Mouse (Mus musculus) forebrain, embryonic 11.5 days (tissue): ENCODE measurements around the gene Neb. TPM values are rescaled to one million over a fixed set of nuclear protein-coding genes. Genes with fewer than 3 reads are reported as not detected.

Experiments used
- ATAC-seq: fragments of 200-750 bp; cut with Nextera tagmentation; replicated peaks from 2 replicates; pipeline ENCODE4 v1.8.0; 2017; ENCODE audit warnings: moderate TSS enrichment; ENCODE audit not compliant: low FRiP score
- DNase-seq: peaks from one replicate; pipeline ENCODE4 v3.0.0-alpha.2; 2017; ENCODE audit warnings: low spot score
- H3K27ac ChIP-seq: fragments of 300-500 bp; sonication (generic); 2 replicates; pipeline ENCODE4 v1.5.1; 2014; ENCODE audit warnings: low read depth, low read length
- H3K27me3 ChIP-seq: fragments of 300-500 bp; sonication (generic); 2 replicates; pipeline ENCODE4 v1.6.1; 2014; ENCODE audit warnings: mild to moderate bottlenecking, low read length, mixed read lengths; ENCODE audit not compliant: control insufficient read depth, insufficient read depth
- H3K36me3 ChIP-seq: fragments of 300-500 bp; sonication (generic); 2 replicates; pipeline ENCODE4 v1.6.1; 2014; ENCODE audit warnings: mild to moderate bottlenecking, low read length, moderate library complexity, mixed read lengths; ENCODE audit not compliant: control insufficient read depth, insufficient read depth
- H3K4me1 ChIP-seq: fragments of 300-500 bp; sonication (generic); replicated peaks from 2 replicates; pipeline ENCODE4 v1.6.1; 2014; ENCODE audit warnings: low read length, mixed read lengths; ENCODE audit not compliant: control insufficient read depth, insufficient read depth
- H3K4me2 ChIP-seq: fragments of 300-500 bp; sonication (generic); 2 replicates; pipeline ENCODE4 v1.6.1; 2014; ENCODE audit warnings: low read depth, mild to moderate bottlenecking, low read length, moderate library complexity, mixed read lengths; ENCODE audit not compliant: severe bottlenecking
- H3K4me3 ChIP-seq: fragments of 300-500 bp; sonication (generic); 2 replicates; pipeline ENCODE4 v1.5.1; 2014; ENCODE audit warnings: low read depth, low read length
- H3K9ac ChIP-seq: fragments of 300-500 bp; sonication (generic); 2 replicates; pipeline ENCODE4 v1.6.1; 2014; ENCODE audit warnings: low read length
- H3K9me3 ChIP-seq: fragments of 300-500 bp; sonication (generic); 2 replicates; pipeline ENCODE4 v1.6.1; 2016; ENCODE audit warnings: low read length, mixed read lengths; ENCODE audit not compliant: control insufficient read depth
- WGBS: fragments of 180-500 bp; shearing (Covaris S2); extraction: QIAGEN DNeasy Blood & Tissue Kit; methylation state at CpG from one replicate; pipeline ENCODE4 v1.1.7; 2014; 5-methylcytosine and 5-hydroxymethylcytosine counted together
- polyA plus RNA-seq: library from polyadenylated mRNA; unstranded; fragments of >200 nt; fragmentation: Nextera tagmentation; extraction: Ambion mirVana; gene quantifications from 2 replicates; pipeline ENCODE4 v1.2.1, GENCODE M21; 2014

The Neb gene
- polyA plus RNA-seq, 1 experiment from 2014 or later: 0.39 TPM

DNA sequence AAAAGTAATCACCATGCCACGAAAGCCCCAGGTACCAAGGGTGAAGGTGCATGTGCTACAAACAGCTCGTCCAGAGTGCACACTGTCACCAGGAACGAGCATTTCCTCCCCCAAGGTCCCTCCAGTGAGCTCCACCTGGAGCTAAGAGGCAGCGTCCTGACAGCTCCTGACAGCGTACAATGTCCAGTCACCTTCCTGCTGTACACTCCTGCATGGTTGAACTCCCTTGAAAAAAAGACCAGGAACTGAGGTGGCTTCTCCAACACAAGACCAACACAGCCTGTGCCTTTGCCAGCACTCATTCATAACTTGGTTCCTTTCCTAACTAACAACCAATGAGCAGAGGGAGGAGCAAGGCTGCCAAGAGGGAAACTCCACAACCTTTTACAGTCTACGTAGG lies 42.9 kb upstream of the Neb start:
- no peak overlapping the region for H3K4me3 ChIP-seq
- no peaks in the 10 kb centered on the region for H3K4me1 ChIP-seq
- H3K27ac ChIP-seq: no peak overlapping the region
- H3K9ac ChIP-seq: no peak overlapping the region
- H3K4me2 ChIP-seq: no peak overlapping the region
- no peak for ATAC-seq
- peaks cover 2% of the 10 kb centered on the region; the same call in 1 of the 2 replicates for H3K9me3 ChIP-seq
- DNase-seq: no peak
- WGBS: 68% methylated on average over 6 of the region's 6 CpGs
- no peaks in the 10 kb centered on the region for H3K27me3 ChIP-seq
- H3K36me3 ChIP-seq: no peaks in the 10 kb centered on the region; the same call in 1 of the 2 replicates

DNA sequence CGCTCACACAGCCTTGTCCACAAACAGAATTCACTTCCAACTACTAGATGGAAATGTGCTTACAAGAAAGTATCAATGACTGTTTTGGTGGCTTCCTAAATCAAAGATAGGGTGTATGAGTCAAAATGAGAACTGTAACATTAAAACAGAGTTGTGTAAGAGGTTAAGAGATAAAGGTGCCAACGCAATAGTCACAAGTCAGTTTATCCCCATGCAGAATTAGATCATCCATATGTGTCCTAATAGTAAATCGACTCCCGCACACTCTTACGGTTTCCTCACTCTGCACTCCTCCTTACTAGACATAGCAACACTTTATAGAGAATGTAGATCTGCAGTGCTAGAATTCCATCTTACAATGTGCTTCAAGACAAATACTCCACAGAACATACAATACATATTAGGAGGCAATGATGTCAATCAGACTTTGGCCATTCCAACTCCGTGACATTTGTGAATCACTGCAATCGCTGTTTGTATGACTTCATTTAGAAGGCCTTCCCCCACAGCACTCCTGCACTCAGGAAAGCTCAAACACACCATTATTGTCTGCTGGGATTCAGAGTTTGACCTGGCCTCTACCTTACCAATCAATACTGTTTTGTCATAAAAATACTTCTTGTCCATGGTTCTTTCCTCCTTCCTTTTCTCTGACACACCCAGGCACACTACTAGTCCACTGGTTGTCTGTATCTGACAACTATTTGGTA lies 41.9 kb upstream of the Neb start:
- ATAC-seq: no peak
- no peak for DNase-seq
- 94% methylated on average over 7 of the region's 7 CpGs for WGBS
- Histone ChIP-seq H3K9ac (no peak overlapping the region), H3K27me3 (no peaks in the 10 kb centered on the region), H3K9me3 (peaks cover 2% of the 10 kb centered on the region; the same call in 1 of the 2 replicates), H3K4me2 (no peak overlapping the region), H3K4me1 (no peaks in the 10 kb centered on the region), H3K27ac (no peak overlapping the region), H3K4me3 (no peak overlapping the region), H3K36me3 (peaks cover 5% of the 10 kb centered on the region; the same call in 1 of the 2 replicates)

DNA sequence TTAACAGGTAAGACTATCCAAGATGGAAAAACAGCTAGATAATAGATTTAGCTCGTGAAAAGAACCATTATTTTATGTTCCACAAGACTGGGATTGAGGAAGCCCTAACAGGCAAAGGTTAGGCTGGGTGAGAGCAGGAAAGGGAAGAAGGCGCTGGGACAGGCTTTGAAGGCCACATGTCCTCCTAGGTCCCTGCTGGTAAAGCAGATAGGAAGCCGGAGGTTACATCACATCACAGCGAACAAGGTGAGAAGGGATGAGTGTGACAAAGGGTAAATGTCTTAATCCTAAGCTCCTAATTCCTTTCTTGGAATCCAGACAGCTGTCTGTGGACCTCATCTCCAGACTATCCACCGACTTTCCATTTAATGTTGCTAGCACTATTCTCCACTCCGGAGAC lies 41.0 kb upstream of the Neb start:
- peaks cover 5% of the 10 kb centered on the region; the same call in 1 of the 2 replicates for H3K36me3 ChIP-seq
- DNase-seq: no peak

GRCm38 (mm10) chr2:52412524-52413037 lies 34.3 kb upstream of the Neb start:
- DNase-seq (no peak), ATAC-seq (no peak)
- Histone ChIP-seq H3K4me2 (no peak overlapping the region), H3K27me3 (no peaks in the 10 kb centered on the region), H3K4me3 (no peak overlapping the region), H3K9me3 (peaks cover 27% of the 10 kb centered on the region), H3K9ac (no peak overlapping the region), H3K27ac (no peak overlapping the region), H3K36me3 (peaks cover 47% of the 10 kb centered on the region), H3K4me1 (no peaks in the 10 kb centered on the region)
- WGBS: 97% methylated on average over 5 of the region's 5 CpGs

More for the DNA sequence above, 41.0 kb upstream of the Neb start:
- no peak overlapping the region for H3K27ac ChIP-seq
- H3K27me3 ChIP-seq: no peaks in the 10 kb centered on the region
- peaks cover 2% of the 10 kb centered on the region; the same call in 1 of the 2 replicates for H3K9me3 ChIP-seq
- 93% methylated on average over 6 of the region's 6 CpGs for whole genome bisulfite sequencing
- H3K9ac ChIP-seq: no peak overlapping the region
- H3K4me2 ChIP-seq: no peak overlapping the region
- ATAC-seq: no peak
- no peaks in the 10 kb centered on the region for H3K4me1 ChIP-seq
- no peak overlapping the region for H3K4me3 ChIP-seq

DNA sequence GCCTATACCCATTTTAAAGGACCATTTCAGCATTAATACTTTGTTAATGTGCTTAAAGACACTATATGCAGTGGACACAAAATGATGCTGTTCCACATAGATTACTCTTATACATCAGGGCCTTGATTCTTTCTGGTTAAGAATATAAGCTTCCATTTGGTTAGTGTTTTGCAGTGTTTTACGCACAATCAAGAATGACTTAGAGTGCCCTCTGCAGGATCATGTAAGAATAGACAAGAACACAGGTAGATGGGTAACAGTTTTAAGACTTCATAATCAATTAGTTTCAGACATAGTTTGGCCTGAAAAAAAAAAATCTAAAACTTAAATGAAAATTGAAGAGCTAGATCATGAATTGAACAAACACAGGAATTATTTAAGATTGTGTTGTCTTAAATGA lies 28.2 kb upstream of the Neb start:
- 95% methylated on average over 1 of the region's 1 CpGs for WGBS
- DNase-seq (no peak), ATAC-seq (no peak)
- H3K27me3 ChIP-seq: no peaks in the 10 kb centered on the region
- H3K9ac ChIP-seq: no peak overlapping the region
- H3K4me3 ChIP-seq: no peak overlapping the region
- no peak overlapping the region for H3K27ac ChIP-seq
- H3K36me3 ChIP-seq: peaks cover 34% of the 10 kb centered on the region
- no peak overlapping the region for H3K4me2 ChIP-seq
- H3K4me1 ChIP-seq: no peaks in the 10 kb centered on the region
- peaks cover 21% of the 10 kb centered on the region for H3K9me3 ChIP-seq

DNA sequence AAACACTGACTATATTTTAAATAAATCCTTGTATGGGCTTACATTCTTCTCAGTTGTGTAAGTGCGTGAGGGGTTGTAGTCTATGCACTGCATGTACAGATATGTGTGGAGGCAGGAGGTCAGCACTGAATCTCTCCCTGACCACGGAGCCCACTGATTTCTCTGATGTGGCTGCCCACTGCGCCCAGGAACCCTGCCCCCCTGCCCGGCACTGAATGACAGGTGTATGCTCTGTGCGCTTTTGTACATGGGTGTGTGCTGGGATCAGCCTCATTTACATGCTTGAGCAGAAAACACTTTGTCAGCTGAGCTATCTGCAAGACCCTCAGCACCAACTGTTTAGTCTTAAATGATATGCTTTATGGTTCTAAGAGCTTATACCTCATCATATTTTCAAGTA lies 27.0 kb upstream of the Neb start:
- H3K27me3 ChIP-seq: no peaks in the 10 kb centered on the region
- no peak for ATAC-seq
- no peak for DNase-seq
- no peaks in the 10 kb centered on the region for H3K4me1 ChIP-seq
- 94% methylated on average over 5 of the region's 5 CpGs for WGBS
- no peak overlapping the region for H3K27ac ChIP-seq
- H3K4me2 ChIP-seq: no peak overlapping the region
- H3K9ac ChIP-seq: no peak overlapping the region
- H3K36me3 ChIP-seq: peaks cover 23% of the 10 kb centered on the region
- no peak overlapping the region for H3K4me3 ChIP-seq
- H3K9me3 ChIP-seq: peaks cover 10% of the 10 kb centered on the region

DNA sequence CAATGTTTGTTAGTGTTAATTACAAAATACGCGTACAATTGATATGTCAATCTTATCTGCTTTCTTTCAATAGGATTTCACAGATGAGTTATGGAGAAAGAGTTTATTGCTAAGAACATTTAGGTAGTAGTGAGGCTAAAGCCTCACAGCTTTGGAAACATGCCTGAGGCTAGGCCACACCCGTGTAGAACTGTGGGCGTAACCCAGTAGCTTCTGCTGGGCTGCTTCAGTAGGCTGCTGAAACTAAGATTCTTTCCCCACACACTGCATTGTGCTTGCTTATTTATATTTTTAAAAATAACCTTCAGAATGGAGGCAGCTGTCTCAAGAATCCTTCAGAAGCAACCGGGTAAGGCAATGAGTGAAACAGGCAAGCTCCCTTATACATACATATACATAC lies 16.3 kb upstream of the Neb start:
- H3K4me1 ChIP-seq: no peaks in the 10 kb centered on the region
- H3K27ac ChIP-seq: no peak overlapping the region
- ATAC-seq (no peak), DNase-seq (no peak)
- WGBS: 91% methylated on average over 5 of the region's 5 CpGs
- no peak overlapping the region for H3K9ac ChIP-seq
- H3K36me3 ChIP-seq: no peaks in the 10 kb centered on the region
- no peaks in the 10 kb centered on the region for H3K27me3 ChIP-seq
- no peak overlapping the region for H3K4me3 ChIP-seq
- no peak overlapping the region for H3K4me2 ChIP-seq
- no peaks in the 10 kb centered on the region for H3K9me3 ChIP-seq

DNA sequence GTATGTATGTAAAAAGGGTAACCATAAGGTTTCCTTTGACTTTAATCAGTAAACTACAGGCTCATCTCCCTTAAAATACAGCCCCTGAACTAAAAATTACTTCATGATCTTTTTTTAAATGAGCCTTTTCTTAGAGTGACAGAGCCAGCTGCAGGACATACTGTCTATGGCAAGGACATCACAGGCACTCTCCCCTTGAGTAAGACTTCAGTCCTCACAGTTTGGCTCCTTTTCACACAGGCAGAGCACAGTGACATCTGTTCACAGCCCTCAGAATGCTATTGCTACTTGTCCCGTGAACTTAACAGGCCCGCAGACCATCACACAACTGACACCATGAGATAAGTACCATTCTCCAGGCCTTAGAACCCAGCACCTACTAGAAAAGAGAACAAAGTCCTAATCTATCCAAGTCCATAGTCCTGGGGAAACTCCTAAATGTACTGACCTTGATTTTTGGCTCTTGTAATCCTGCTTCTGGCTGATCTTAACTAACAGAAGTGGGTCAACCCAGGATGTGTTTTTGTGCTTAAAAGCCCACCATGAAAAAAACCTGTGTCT lies 12.2 kb upstream of the Neb start:
- ATAC-seq (no peak), DNase-seq (no peak)
- Histone ChIP-seq H3K27ac (no peak overlapping the region), H3K4me3 (no peak overlapping the region), H3K9ac (no peak overlapping the region), H3K4me2 (no peak overlapping the region), H3K4me1 (no peaks in the 10 kb centered on the region), H3K9me3 (no peaks in the 10 kb centered on the region), H3K36me3 (no peaks in the 10 kb centered on the region), H3K27me3 (no peaks in the 10 kb centered on the region)
- WGBS: 92% methylated on average over 2 of the region's 2 CpGs

- H3K4me2 ChIP-seq: no peak overlapping the region
- DNase-seq (no peak), ATAC-seq (no peak)
- H3K27me3 ChIP-seq: no peaks in the 10 kb centered on the region
- H3K9ac ChIP-seq: no peak overlapping the region
- H3K4me1 ChIP-seq: no peaks in the 10 kb centered on the region
- H3K27ac ChIP-seq: no peak overlapping the region
- H3K9me3 ChIP-seq: no peaks in the 10 kb centered on the region
- H3K36me3 ChIP-seq: no peaks in the 10 kb centered on the region
- 65% methylated on average over 3 of the region's 3 CpGs for WGBS
- no peak overlapping the region for H3K4me3 ChIP-seq
Observed at GRCm38 (mm10) chr2:52389975-52390374, 11.7 kb upstream of the Neb start.
